8 mouse cellular contexts compared by ENCODE assay signal in genomic region chr10:34484014-34484411, GRCm38 (mm10). TPM values are rescaled to one million over a fixed set of nuclear protein-coding genes. Genes with fewer than 3 reads are reported as not detected.
DNase-seq lines count a peak whose midpoint lies in the region; ATAC-seq and TF ChIP-seq lines count a peak whose summit lies in the region.

No protein-coding gene starts in this region.

- TF ChIP-seq POLR2A in lung, adult 2 months (IDR thresholded peaks at IDR 0.05; ENCODE audit: borderline replicate concordance, extremely low read depth, low read depth, low read length) = no peak

- no peaks in the 10 kb centered on the region for H3K27me3 ChIP-seq in intestine, embryonic 15.5 days (replicated peaks)

- no peaks in the 10 kb centered on the region for H3K9me3 ChIP-seq in intestine, embryonic 15.5 days

- TF ChIP-seq CTCF in layer of hippocampus, adult 2 months (conservative IDR thresholded peaks at IDR 0.05) = no peak
- no peak for TF ChIP-seq CTCF in lung, adult 2 months (IDR thresholded peaks at IDR 0.05; ENCODE audit: insufficient read depth, low read length)

- peak overlapping the region; percentile 9; the same call in 1 of the 2 replicates for H3K4me3 ChIP-seq in layer of hippocampus, adult 2 months
- H3K4me3 ChIP-seq in intestine, embryonic 15.5 days (replicated peaks) = peak overlapping the region; percentile 51
- H3K4me3 ChIP-seq in lung, adult 2 months (replicated peaks; ENCODE audit: extremely low read depth, low read depth, low read length) = peak overlapping the region; percentile 70

- H3K36me3 ChIP-seq in intestine, embryonic 15.5 days = no peaks in the 10 kb centered on the region

- 0 out of 2 replicates have a peak, but pooled peaks cover 8% of the 10 kb centered on the region for H3K4me1 ChIP-seq in intestine, embryonic 15.5 days (replicated peaks)
- no peaks in the 10 kb centered on the region; the same call in 1 of the 2 replicates for H3K4me1 ChIP-seq in lung, adult 2 months (ENCODE audit: control insufficient read depth, insufficient read depth, low read length)

- no peak overlapping the region for H3K27ac ChIP-seq in layer of hippocampus, adult 2 months
- H3K27ac ChIP-seq in intestine, embryonic 15.5 days = peak overlapping the region; percentile 94

- ATAC-seq in intestine, embryonic 15.5 days = peak; percentile 50

- 24% methylated on average over 14 of the region's 14 CpGs for WGBS in intestine, embryonic 15.5 days
- WGBS in lung, adult 2 months = 30% methylated on average over 14 of the region's 14 CpGs

- peak overlapping the region; percentile 58 for H3K4me2 ChIP-seq in intestine, embryonic 15.5 days (replicated peaks)

- no peak for DNase-seq in layer of hippocampus, adult 2 months (ENCODE audit: low spot score in 2 of 2)
- DNase-seq in layer of hippocampus, postnatal 14 days (ENCODE audit: low spot score in 2 of 2) = no peak
- peak; percentile 31 for DNase-seq in gastrocnemius, adult 18-20 months (ENCODE audit: low spot score)
- DNase-seq in lung, adult 2 months = peak; percentile 58
- DNase-seq in T-cell, adult 2 months (ENCODE audit: low spot score) = no peak
- DNase-seq in frontal cortex, postnatal 14 days (ENCODE audit: low spot score in 2 of 2) = no peak
- DNase-seq in retina, embryonic 14.5 days (ENCODE audit: low spot score) = no peak

- peak overlapping the region; percentile 62 for H3K9ac ChIP-seq in intestine, embryonic 15.5 days

RNA-seq across cellular contexts. Expression of gene Frk, which starts 0.8 kb away (rescaled TPM):
- total RNA-seq in layer of hippocampus, adult 2 months (2021) = under 1 TPM; 0.13 to 0.42 TPM
- under 1 TPM; 0.24 to 0.55 TPM for total RNA-seq in layer of hippocampus, postnatal 14 days (2021)
- total RNA-seq in gastrocnemius, adult 18-20 months (2021) = under 1 TPM; 0.53 to 0.69 TPM
- polyA plus RNA-seq in intestine, embryonic 15.5 days (2015; fragmentation: Nextera tagmentation; extraction: Ambion mirVana) = 19.9 and 20.3 TPM in 2 replicates
- 0.80 and 1.5 TPM in 2 replicates for polyA plus RNA-seq in lung, adult 2 months (2012; rRNA removed)

Comparison
In these comparisons a context has a peak if more than half of its experiments do, and no peak if none do; other contexts are left out.
1. DNase-seq: peak in gastrocnemius, adult 18-20 months (single experiment) and lung, adult 2 months (single experiment); none in layer of hippocampus, adult 2 months (0 of 2), layer of hippocampus, postnatal 14 days (0 of 2), T-cell, adult 2 months (single experiment), frontal cortex, postnatal 14 days (0 of 2) and retina, embryonic 14.5 days (single experiment).
2. H3K4me3 ChIP-seq: peak in every context shown above with its lines; median percentile 70 in lung, adult 2 months; 51 in intestine, embryonic 15.5 days; 9 in layer of hippocampus, adult 2 months.